Mouse (Mus musculus) layer of hippocampus, postnatal 36 days (tissue): Measurements from ENCODE around the gene Rgs7bp. TPM values are rescaled to one million over a fixed set of nuclear protein-coding genes. Genes with fewer than 3 reads are reported as not detected.

Experiments used
- DNase-seq, 2 experiments: peaks; one replicate each; pipeline ENCODE4 v3.0.0; 2022
- total RNA-seq, 2 experiments: library from RNA; stranded (reverse); gene quantifications; 2 replicates each; pipeline ENCODE4 v1.2.3; 2021

The Rgs7bp gene
- total RNA-seq, 2 experiments from 2014 or later: 156 to 163 TPM

DNA sequence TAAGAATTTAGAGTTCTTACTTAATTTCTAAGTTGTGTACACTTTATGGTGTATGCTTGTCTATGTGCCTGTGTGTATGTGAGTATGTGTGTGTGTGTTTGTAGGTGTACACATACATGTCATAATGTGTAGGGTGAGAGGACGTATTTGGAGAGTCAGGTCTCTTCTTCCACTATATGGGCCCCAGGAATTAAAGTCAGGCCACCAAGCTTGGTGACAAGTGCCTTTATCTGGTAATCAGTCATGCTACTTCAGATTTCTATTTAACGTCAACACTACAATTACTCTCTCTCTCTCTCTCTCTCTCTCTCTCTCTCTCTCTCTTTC lies 51.9 kb downstream of the Rgs7bp start:
- no peak for DNase-seq

DNA sequence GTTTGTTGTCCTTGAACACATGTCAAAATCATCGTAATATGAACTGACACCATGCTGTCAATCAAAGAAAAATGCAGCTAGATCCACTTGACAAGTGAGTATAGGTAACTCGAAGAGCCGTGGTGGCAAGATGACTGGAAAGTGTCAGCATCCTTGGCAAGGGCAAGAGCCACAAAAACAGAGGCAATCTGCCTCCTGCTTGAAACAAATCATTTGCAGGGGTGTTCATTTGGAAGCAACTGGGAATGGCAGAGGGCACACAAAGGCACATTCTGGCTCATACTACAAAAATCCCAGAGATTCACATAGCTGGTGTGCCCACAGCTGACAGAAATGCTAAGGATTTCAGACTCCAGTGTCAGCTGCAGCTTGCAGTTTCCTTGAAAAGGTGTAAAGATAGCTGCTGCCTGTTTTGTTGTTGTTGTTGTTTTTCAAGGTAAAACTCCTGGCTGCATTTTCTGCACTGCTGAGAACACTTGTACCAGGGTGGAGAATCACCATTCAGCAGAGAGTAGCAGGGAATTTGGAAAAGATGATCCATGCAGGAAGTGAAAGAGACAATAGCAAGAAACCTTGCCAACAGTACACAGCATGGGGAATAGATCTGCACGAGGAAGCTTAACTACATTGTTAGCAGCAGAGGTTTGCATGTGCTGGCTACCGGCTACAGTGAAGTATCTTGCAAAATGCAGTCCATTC lies 52.4 kb downstream of the Rgs7bp start:
- DNase-seq: peak in 1 of 2 experiments; percentile 19

DNA sequence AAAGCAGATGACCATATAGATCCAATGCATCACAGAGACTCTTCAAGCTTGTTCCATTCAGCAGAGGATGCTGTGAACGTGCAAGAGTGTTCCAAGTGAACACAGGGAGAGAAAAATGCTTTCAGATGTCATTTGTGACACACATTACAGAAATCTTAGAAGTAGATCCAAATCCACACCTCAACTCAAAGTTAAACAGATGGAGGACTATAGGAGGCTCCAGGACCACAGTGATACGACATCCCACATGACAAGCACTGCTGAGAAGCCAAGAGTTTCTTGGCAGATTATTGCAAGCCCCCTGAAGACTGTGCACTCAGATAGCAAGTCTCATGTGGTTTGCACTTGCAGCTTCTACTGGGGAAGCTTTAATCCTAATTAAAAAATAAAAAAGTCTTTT lies 53.0 kb downstream of the Rgs7bp start:
- DNase-seq: no peak

DNA sequence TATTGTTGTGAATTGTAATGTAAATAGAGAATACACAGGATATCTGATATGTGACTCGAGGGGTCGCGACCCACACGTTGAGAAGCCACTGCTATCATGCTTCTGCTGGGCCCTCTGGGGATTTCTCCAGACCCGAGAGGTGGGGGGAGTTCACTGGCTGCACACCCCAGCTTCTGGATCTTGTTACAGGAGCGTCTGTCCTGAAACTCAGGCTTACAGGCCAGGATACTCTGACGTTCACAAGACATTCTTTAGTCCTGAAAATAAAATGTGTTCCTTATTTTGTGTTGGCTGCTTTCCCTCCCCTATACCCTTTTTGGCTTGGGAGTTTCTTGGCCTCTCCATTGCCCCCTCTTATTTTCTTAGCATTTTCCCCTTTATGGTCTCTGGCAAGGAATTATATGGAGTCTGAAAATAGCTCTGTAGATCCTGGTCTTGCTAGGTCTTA lies 65.9 kb downstream of the Rgs7bp start:
- DNase-seq: no peak

DNA sequence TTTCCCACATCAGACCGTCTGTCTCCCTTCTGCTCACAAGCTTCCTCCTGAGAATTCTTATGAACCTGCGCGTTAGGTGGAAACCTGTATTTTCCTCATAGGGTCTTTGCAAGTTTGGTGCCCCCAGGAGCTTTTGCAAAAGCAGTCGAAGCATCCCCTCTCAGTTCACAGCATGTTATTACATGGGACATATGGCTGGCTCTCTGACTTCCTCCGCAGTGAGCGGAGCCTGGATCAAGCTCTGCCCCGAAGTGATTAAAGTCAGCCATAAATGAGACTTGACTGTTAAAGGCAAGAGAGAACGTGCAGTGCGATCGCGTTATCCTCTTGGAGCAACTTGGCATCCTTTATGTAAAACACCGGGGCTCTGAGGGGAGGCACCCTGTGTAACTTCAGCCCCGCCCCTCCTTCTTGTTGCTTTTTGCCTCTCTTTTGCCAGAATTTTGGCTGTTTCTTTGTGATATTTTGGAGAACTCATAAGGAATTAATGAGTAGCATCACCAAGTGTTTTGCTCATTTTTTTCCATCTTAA lies 66.7 kb downstream of the Rgs7bp start:
- no peak for DNase-seq

DNA sequence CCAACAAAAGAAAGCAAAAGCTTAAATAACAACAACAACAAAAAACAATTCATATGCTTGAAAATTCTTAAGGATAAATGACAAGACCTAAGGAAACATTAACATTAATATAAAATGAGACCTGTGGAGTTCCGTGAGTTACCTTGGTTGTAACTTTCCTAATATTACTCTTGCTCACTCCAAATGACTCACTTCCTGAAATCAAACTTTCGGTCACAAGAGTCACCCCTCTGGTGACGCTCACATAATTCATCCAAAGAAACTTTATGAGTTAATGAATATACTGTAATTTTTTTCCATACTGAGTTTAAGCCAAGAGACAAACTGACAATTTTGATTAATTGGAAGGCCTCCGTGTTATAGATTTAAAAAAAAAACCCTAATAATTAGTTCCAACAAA lies 69.0 kb downstream of the Rgs7bp start:
- DNase-seq: no peak

DNA sequence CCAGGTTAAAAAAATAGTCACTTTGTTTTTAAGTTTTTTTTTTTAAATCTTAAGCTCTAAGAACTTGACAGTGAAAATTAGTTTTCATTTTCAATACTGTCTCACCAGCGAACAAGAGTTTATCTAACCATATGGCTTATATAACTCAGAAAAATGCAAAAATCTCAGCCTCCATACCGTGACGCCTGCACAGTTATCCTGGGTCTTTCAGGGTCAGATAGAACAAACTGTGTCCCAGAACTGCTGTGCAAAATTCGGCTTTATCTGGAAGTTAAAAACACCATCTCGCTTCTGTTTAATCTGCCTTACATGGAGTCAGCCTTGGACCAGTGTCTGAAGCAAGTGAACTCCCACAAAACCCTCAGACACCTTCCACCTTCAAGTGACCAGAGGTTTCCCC lies 70.7 kb downstream of the Rgs7bp start:
- DNase-seq: no peak

DNA sequence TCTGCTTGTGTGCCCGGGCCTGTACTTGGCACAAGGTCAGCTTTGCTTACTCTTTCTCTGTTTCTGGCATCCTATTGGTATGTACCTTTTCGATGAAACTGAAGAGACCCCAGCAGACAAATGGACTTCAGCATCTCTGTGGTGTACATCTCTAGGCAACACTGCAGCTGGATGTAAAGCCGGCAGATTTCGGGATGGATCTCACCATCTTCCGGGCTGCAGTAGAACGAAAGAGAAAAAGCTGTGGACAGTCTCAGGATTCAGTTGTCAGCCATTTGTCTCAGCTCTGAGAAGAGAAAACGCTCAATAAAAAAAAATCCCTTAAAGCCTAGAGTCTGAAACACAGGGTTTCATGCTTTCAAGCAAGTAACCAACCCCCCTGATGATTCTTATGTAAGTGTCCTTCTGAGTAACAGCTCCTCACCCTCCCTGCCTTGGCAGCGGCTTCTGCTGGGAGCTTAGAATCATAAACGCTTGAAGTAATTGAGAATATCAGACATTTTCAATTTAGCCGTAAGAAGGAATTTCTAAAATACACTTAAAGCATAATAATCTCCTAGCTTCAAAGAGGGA lies 71.9 kb downstream of the Rgs7bp start:
- DNase-seq: peak; percentile 31 to 43

DNA sequence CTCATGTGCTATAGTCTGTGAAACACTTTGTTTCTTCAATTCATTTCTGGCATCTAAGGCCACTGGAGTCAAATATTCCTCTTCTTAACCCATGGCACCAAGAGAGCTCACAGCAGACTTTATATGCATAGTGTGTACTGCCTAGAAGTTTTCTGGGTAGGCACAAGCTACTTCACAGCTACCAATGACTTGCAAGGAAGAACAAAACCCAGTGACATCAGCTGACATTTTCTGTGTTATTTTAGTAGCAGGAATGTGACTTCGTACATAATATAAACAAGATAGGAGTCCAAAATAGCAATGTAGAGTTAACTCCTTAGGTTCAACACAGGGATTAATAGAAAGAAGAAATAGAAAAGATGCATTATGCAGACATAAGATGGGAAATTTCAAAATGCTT lies 76.6 kb downstream of the Rgs7bp start:
- no peak for DNase-seq

DNA sequence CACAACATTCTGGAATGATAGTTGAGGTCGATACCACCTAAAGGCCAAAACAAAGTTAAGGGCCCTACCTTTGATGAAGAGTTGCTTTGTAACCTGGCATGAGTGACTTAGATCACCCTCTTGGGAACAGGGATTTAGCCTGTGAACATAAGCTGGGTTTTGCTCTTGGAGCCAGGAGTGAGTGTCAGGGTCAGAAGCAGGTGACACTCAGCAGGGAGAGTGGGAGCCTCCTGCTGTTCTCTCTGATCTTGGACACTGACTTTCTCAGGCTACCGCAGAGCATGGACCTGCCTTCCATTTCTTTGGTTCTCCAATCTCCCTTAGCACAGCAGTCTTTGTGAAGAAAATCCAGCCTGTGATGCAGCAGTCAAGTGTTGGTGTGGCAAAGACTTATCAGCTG lies 87.2 kb downstream of the Rgs7bp start:
- no peak for DNase-seq

DNA sequence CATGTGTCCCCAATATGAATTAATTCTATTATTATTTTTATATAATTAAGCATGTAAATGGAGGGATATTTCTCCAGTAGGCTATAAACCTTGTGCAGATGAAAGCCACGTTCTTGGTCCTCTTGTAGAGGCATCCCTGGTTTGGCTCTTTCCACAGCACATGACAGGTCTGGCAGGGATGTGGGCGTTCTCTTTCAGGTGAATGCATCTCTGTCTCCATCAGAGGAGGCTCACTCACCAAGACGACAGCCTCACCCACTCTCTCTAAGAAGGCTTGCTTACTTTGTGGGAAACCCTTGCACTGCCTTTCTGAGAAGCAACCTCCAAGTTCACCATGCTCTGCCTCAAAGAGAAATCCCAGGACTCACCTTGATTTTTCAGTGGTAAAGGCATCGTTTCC lies 91.0 kb downstream of the Rgs7bp start:
- DNase-seq: no peak

DNA sequence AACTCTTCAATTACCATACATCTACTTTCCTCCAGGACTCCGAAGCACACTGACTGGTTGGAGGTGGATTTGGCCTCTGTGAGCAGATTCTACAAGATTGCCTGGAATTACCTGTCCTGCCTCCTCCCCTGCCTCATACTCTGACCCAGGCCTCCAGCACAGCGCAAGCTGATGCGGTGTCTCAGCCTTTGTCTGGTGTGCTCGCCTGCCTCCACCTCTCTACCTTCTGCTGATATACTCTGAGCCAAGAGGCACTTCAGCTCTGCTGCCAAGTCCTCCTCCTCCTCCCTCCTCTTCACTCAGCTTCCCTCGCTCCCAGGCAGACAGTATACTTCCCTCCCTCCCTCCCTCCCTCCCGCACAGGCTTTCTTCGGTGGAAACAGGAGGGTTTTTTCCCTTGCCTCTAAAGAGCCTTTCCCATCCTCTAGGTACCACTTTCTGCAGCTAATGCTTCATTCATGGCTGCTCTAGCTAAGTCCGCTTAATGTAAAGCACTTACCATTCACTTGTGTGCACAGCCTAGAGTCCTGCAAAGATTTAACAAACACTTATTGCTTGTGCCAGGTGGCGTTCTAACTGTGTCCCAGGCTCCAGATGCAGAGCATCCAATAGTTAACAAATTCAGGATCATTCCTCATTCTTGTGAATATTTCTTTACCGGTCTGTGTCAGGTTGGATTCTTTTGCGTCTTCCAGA lies 91.9 kb downstream of the Rgs7bp start:
- DNase-seq: peak; percentile 64 to 70

DNA sequence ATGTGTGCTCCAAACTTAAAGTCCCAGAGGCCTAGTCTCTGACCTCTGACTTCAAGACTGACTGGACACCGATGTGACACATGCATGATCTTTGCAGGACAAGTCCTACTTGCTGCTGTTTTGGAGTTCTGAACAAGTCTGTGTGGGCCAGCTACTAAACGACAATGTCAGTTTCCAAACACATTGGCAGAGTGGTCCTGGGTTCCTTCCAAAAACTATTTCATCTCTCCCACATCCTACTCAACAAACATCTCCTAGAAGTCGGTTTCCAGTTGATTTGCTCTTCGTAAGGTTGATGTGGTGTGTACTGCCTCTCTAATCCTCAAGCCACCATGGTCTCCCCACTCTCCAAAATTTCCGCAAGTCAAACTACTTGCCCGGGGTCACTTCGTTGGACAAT lies 92.6 kb downstream of the Rgs7bp start:
- DNase-seq: no peak

DNA sequence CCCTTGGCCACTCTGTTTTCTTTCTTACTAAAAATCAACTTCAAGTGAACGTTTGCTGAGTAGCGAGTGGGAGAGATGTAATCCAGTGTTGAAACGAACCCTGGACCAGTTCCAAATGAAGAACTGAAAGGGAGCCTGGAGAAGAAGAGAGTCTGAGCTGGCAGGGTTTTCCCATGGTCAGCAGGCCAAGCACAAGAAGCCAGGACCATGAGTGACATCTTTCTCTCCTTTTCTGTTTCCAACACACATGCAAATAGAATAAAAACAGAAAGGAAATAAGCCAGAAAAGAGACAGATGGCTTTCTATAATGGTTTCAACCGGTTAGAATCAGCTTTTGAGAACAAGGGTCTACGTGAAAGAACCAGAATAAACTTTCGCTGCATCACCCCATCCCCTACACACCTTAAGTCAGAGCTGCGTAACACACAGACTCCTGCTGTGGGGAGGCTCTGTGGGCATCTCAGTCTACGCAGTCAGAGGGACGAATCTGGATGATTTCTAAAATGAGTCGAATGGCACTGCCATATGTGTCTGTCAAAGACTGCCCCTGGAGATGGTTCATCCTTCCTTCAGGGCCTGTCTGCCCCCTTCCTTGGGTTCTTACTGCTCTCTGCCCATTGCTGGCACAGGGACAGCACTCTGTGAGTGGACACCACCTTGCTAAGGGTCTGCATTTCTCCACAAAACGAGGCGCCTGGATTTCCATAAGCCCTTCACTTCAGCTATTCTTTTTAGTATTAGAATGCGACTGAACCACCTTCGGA lies 93.6 kb downstream of the Rgs7bp start:
- no peak for DNase-seq

DNA sequence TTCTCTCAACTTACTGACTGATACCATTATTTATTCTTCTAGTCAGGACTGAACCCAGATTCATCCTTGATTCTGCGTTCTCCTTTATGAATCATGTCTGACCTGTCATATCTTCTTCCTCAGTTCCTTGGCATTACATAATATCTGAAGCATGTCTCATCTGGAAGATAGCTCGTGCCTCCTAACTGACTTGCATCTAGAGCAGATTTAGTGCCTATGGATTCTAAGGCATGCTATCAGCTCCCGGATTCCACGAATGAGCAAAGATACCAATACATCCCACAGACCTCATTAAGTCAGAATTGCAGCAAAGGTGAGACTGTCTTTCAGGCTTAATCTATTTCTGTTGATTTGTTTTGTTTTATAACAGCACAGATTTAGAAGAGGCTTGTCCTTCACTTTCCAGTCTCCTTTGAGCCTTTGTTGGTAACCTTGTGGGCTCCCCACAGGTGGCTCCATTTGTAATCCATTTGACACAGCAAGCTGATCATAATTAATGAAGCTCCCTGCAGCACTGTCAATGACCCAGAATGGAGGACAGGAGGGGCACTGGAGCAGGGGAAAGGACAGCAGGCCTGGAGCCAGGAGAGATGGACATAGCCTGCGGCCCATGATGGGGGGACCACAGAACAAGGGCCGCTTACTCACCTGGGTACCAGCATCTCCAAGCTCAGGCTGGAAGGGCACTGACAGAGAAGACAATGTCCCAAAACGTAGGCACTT lies 94.4 kb downstream of the Rgs7bp start:
- no peak for DNase-seq

DNA sequence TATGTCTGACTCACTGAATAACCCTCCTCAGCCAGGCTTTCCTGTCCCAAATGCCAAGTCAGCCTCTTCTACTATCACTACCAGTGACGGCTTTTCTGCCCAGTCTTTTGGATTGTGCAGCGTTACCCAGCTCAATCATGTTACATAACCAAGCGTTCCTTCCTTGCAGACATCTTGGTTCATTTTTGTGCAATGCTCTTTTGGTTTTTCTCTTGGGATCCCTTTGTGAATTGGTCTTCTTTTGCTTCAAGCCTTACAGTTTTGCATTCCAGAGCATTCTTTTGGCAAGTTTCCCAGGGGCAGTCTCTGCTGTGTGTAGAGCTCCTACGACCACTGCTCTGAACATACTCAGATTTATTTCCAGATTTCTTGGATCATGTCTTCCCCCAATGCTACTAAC lies 95.0 kb downstream of the Rgs7bp start:
- no peak for DNase-seq

DNA sequence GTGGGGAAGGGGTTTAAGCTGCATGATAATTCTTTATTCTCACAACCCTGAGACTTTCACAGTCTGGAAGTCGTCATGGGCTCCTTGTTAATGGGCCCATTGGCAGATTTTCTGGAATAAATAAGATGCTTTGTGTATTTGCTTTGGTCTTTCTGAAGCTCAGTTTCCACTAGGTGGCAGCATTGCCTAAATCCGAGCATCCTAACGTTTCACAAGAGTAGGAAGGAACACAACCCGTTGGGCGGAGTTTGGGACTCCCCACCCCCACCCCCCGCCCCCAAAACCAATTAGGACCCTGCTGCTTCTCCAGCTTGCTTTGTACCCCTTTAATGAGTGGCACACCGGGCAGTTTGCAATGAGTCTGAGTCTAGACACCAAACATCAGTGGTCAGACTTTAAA lies 106.8 kb downstream of the Rgs7bp start:
- DNase-seq: peak; percentile 66 to 75

DNA sequence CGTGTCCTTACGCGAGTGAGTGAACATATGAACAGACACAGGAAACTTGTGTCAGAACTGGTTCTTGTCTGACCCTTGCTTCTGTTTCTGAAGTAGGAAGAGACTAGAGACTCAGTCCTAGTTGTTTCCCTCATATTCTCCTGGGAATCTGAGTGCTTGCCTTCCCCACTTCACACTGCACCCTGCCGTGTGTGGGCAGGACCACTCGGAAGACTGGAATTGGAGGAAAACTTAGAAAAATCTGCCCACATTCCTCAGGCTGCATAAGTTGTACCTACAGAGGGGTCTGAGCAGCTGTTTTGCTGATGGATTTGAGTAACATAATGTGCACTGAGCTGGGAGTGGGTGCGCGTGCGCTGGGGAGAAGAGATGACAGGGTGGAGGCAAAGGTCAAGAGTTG lies 114.2 kb downstream of the Rgs7bp start:
- DNase-seq: no peak

DNA sequence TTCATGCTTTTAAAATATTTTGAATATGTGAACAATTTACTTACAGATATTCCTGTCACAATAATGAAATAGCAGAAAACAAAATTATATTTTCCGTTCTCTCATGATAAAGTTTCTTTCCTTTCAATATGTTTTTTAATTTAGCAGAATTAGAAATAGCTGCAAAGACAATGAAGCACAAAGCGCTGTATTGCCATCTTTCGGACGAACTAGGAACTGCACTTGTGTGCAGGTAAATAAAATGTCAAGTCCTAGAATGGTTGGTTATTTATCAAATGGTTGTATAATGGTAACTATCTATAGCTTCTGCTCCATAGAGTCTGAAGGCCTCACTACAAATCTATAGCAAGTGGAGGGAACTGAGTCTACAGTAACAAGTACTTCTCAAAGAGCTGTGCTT lies 114.9 kb downstream of the Rgs7bp start:
- peak; percentile 44 to 67 for DNase-seq

DNA sequence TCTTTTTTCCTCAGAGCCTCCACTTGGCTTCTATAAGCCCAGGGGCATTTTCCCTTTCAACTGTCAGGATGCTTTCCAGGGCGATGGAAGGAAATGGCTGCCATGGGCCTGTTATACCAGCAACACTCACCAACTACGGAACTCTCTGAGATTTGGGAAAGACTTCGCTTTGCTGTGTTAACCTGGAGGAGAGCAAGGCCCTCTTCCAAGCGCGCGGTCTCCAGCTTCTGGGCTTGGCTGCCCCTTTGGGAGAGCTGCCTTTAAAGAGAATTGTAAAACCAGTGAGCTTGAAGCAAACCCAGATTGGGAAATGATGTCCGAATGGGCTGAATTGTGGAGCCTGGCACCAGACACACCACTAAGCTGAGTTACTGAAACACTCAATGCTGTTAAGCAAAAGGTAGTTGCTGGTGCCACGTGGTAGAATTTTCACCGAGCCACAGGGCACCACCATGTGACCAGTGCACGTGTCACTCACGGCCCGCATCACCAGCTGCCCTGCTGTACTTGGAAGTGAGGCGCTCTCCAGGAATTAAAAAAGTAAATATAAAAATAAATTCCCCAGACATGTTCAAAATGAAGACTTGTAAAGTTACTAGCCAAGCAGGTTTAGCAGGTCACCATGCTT lies 115.7 kb downstream of the Rgs7bp start:
- DNase-seq: no peak

DNA sequence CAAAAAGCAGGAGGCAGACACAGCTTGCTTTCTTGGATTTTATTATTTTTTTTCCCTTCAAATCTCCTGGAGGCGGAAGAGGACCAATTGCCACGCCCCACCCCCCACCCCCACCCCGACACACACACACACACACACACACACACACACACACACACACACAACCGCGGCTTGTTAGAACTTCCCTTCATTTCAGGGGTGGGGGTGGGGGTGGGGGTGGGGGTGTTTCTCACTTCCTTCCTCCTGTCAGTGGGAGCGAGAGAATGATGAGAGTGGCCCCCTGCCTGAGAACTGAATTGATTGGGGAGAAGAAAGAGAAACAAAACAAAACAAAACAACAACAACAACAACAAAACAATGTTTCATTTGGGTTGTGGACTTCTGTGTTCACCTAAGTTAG lies 117.0 kb downstream of the Rgs7bp start:
- no peak for DNase-seq

DNA sequence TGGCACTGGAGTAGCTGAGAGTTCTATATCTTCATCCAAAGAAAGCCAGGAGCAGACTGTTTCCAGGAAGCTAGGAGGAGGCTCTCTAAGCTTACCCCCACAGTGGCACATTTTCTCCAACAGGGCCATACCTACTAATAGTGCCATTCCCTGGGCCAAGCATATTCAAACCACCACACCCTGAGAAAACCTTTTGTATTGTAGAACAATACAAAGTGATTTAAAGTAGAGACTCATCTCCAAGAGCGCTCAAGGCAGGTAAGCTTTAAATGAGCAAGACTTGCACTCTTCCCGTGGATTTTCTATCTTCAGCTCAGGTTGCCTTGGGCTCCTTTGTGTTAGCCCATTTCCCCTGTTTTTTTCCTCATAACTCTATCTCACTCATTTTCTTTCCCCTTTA lies 118.1 kb downstream of the Rgs7bp start:
- no peak for DNase-seq
